Mouse (Mus musculus) adrenal gland, postnatal 36 days (tissue): Measurements from ENCODE around the gene Vmn1r142. TPM values are rescaled to one million over a fixed set of nuclear protein-coding genes. Genes with fewer than 3 reads are reported as not detected.
"Not testable (repeated sequence)": the region's sequence is repeated elsewhere in the genome, so short reads cannot be mapped to it uniquely, and the experiment has no call there.

Experiments
- DNase-seq, 2 experiments: peaks; one replicate each; pipeline ENCODE4 v3.0.0; 2021; ENCODE audit warnings: mixed read lengths in 1 of 2
- long read RNA-seq, 2 experiments: library from polyadenylated mRNA; stranded (forward); transcript quantifications; one replicate each; pipeline ENCODE4 v2.0.0; 2021; ENCODE audit warnings: borderline sequencing depth in 2 of 2
- total RNA-seq, 2 experiments: library from RNA; stranded (reverse); gene quantifications; 2 replicates each; pipeline ENCODE4 v1.2.3; 2021

Gene Vmn1r142
- not detected for total RNA-seq
- long read RNA-seq, experiment 1: 0 reads
- long read RNA-seq, experiment 2: 0 reads

DNA sequence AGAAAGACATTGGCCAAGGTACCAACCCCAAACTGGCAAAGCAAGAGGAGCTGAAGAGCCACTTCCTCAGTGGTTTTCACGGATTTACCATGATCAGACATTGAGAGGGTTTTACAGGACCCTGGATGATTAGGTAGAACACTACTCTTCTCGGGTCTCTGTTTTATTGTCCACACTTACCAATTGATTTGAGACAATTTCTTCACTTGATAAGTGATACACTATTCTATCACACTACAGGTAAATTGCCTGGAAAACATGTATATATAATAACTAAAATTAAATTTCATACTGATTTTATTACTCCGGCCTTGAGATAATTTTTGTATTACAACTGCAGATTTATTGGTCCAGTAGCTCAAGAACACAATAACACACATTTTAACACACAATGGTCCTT is at the start of gene Vmn1r142:
Gene Vmn1r142, minus strand, starts transcription at position 101 of the 400 bp plus-strand sequence.
- DNase-seq: not testable (repeated sequence)

DNA sequence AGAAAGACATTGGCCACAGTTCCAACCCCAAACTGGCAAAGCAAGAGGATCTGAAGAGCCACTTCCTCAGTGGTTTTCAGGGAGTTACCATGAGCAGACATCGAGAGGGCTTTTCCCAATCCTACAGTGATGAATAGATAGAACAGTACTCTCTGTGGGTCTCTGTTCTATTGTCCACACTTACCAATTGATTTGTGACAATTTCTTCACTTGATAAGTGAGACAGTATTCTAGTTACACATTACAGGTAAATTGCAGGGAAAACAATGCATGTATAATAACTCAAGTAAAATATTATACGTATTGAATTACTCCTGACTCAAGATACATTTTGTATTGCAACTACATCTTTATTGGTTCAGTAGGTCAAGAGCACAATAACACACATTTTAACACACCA is 37.3 kb upstream of the Vmn1r142 start, which contains the start of gene Gm8653:
Gene Gm8653, minus strand, starts transcription at position 101 of the 400 bp plus-strand sequence.
- DNase-seq: not testable (repeated sequence)

DNA sequence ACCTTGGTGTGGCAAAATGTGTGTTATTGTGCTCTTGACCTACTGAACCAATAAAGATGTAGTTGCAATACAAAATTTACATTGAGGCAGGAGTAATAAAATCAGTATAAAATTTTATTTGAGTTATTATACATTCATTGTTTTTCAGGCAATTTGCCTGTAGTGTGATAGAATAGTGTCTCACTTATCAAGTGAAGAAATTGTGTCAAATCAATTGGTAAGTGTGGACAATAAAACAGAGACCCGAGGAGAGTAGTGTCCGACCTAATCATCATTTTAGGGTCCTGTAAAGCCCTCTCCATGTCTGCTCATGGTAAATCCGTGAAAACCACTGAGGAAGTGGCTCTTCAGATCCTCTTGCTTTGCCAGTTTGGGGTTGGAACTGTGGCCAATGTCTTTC is 25.2 kb upstream of the Vmn1r142 start, which contains the start of gene Vmn1r143:
Gene Vmn1r143, plus strand, starts transcription at position 301 of the 400 bp plus-strand sequence.
- not testable (repeated sequence) for DNase-seq

DNA sequence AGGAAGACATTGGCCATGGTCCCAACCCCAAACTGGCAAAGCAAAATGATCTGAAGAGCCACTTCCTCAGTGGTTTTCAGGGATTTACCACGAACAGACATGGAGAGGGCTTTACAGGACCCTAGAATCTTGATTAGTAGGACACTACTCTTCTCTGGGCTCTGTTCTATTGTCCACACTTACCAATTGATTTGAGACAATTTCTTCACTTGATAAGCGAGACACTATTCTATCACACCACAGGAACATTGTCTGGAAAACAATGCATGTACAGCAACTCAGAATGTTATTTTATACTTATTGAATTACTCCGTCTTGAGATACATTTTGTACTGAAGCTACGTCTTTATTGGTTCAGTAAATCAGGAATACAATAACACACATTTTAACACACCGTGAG is 29.2 kb downstream of the Vmn1r142 start, which contains the start of gene Gm10666:
Gene Gm10666, minus strand, starts transcription at position 101 of the 400 bp plus-strand sequence.
- DNase-seq: not testable (repeated sequence)

- DNase-seq: not testable (repeated sequence)
Observed at GRCm38 (mm10) chr7:22118145-22118544, 45.7 kb downstream of the Vmn1r142 start, which contains the start of gene Gm16451. TSS of gene Gm16451 (minus strand) at chr7:22118245.

Other genes with a start within 250 kb of the Vmn1r142 start
- gene Gm5891, start 242.7 kb downstream of the Vmn1r142 start, total RNA-seq: not detected
- gene Vmn1r137, start 169.4 kb downstream of the Vmn1r142 start, total RNA-seq: not detected
- gene Vmn1r138, start 135.1 kb downstream of the Vmn1r142 start, total RNA-seq: not detected
- not detected for gene Gm6176, start 107.7 kb downstream of the Vmn1r142 start, total RNA-seq
- not detected for gene Vmn1r139, start 95.0 kb downstream of the Vmn1r142 start, total RNA-seq
- gene Gm16451, start 45.8 kb downstream of the Vmn1r142 start, total RNA-seq: not detected
- not detected for gene Gm10666, start 29.3 kb downstream of the Vmn1r142 start, total RNA-seq
- gene Vmn1r143, start 25.3 kb upstream of the Vmn1r142 start, total RNA-seq: not detected
- gene Gm8653, start 37.2 kb upstream of the Vmn1r142 start, total RNA-seq: not detected
- not detected for gene Gm8453, start 65.4 kb upstream of the Vmn1r142 start, total RNA-seq
- not detected for gene Gm4187, start 165.7 kb upstream of the Vmn1r142 start, total RNA-seq
- gene Gm8660, start 207.0 kb upstream of the Vmn1r142 start, total RNA-seq: not detected
- gene Vmn1r148, start 249.5 kb upstream of the Vmn1r142 start, total RNA-seq: not detected